Mouse (Mus musculus): ENCODE results near the gene Zswim8. TPM values are rescaled to one million over a fixed set of nuclear protein-coding genes. Genes with fewer than 3 reads are reported as not detected.

Gene Zswim8
- polyA plus RNA-seq, 1 experiment from 2014 or later: 25.4 TPM

DNA sequence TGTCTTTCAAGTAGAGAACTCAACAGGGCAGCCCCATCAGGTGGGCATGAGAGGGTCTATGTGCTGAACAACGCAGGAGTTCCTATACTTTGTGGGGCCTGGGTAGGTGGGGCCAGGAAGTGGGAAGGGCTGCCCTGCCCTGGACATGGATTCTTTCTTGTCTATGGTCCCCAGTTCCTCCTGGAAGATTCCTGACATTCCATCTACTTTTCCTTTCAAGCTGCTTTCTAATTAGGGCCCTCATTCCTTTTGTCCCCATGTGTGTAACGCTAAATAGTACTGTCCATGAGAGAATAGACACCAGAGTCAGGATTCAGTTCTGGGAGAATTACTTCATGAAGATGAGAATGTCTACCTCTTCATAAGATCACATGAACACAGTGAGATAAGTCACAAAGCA lies 43.8 kb upstream of the Zswim8 start:
- Histone ChIP-seq H3K9ac (ENCODE audit: low read length) (peak overlapping the region; percentile 92), H3K27ac (replicated peaks in 1 of 2; ENCODE audit: control insufficient read depth in 1 of 2, insufficient read depth in 1 of 2, low read depth in 2 of 2, low read length in 2 of 2) (peak overlapping the region; percentile 98 to 99), H3K36me3 (ENCODE audit: control insufficient read depth, insufficient read depth, low read length) (peaks cover 27% of the 10 kb centered on the region), H3K4me1 (ENCODE audit: control insufficient read depth in 2 of 2, insufficient read depth in 2 of 2, low read length in 2 of 2) (peaks cover 21 to 44% of the 10 kb centered on the region in 2 experiments), H3K27me3 (ENCODE audit: control insufficient read depth, insufficient read depth, low read length) (no peaks in the 10 kb centered on the region), H3K4me3 (ENCODE audit: control insufficient read depth in 1 of 2, insufficient read depth in 1 of 2, low read depth in 1 of 2, low read length in 2 of 2) (peak overlapping the region; percentile 58 to 67), H3K4me2 (ENCODE audit: low read length) (peak overlapping the region; percentile 91), H3K9me3 (ENCODE audit: control insufficient read depth, low read length) (no peaks in the 10 kb centered on the region)
- no peak for ATAC-seq (ENCODE audit: insufficient number of reproducible peaks, insufficient read depth, low FRiP score, low read depth)
- WGBS: 14% methylated on average over 2 of the region's 2 CpGs

DNA sequence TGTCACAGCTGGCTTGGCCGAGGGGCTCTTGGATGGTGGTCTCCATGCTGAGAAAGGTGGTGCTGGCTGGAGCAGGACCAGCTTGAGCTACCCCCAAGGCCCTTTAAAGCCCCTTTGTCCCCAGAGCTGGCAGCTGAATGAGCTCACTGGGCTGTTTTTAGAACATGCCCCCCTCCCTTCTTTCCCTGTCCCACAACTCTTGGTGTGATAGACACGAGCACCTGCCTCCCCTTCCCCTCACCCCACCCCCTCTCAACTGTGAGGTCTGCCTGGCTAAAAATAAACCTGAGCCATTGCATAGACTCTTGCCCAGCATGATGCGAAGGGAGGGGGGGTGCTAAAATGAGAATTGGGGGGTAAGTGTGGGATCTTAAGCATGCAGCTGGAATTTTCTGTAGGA lies 42.9 kb upstream of the Zswim8 start:
- H3K36me3 ChIP-seq (ENCODE audit: control insufficient read depth, insufficient read depth, low read length): peaks cover 27% of the 10 kb centered on the region
- WGBS: 14% methylated on average over 3 of the region's 3 CpGs
- peak overlapping the region; percentile 98 to 99 for H3K27ac ChIP-seq (replicated peaks in 1 of 2; ENCODE audit: control insufficient read depth in 1 of 2, insufficient read depth in 1 of 2, low read depth in 2 of 2, low read length in 2 of 2)
- peaks cover 21 to 49% of the 10 kb centered on the region in 2 experiments for H3K4me1 ChIP-seq (ENCODE audit: control insufficient read depth in 2 of 2, insufficient read depth in 2 of 2, low read length in 2 of 2)
- peak; percentile 73 for ATAC-seq (ENCODE audit: insufficient number of reproducible peaks, insufficient read depth, low FRiP score, low read depth)
- H3K4me3 ChIP-seq (ENCODE audit: control insufficient read depth in 1 of 2, insufficient read depth in 1 of 2, low read depth in 1 of 2, low read length in 2 of 2): peak overlapping the region; percentile 58 to 67
- H3K9ac ChIP-seq (ENCODE audit: low read length): peak overlapping the region; percentile 92
- no peaks in the 10 kb centered on the region for H3K27me3 ChIP-seq (ENCODE audit: control insufficient read depth, insufficient read depth, low read length)
- peak overlapping the region; percentile 91 for H3K4me2 ChIP-seq (ENCODE audit: low read length)
- no peaks in the 10 kb centered on the region for H3K9me3 ChIP-seq (ENCODE audit: control insufficient read depth, low read length)

DNA sequence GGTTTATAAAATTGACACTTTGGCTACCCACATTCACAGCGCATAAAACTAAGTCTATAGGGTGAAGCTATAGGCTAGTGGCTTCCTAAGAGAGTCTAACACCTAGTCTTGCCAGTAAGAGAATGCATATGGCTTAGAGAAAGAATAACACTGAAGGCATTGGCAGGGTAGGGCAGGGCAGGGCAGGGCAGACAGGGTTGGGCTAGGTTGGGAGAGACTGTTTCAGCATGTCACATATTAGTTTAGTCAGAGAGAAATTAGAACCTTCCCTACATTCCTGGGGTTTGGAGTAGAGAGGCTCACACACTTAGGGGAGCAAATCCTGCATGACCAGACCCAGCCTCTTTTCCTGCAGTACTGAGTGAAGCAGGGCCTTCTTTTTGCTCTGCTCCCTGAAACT lies 39.9 kb upstream of the Zswim8 start:
- ATAC-seq (ENCODE audit: insufficient number of reproducible peaks, insufficient read depth, low FRiP score, low read depth): no peak
- H3K9ac ChIP-seq (ENCODE audit: low read length): peak overlapping the region; percentile 81
- peak overlapping the region; percentile 73 for H3K4me2 ChIP-seq (ENCODE audit: low read length)
- WGBS: 52% methylated on average over 1 of the region's 1 CpGs
- H3K27ac ChIP-seq (replicated peaks in 1 of 2; ENCODE audit: control insufficient read depth in 1 of 2, insufficient read depth in 1 of 2, low read depth in 2 of 2, low read length in 2 of 2): peak overlapping the region; percentile 95 to 96
- H3K4me3 ChIP-seq (ENCODE audit: control insufficient read depth in 1 of 2, insufficient read depth in 1 of 2, low read depth in 1 of 2, low read length in 2 of 2): peak overlapping the region; percentile 43 to 52
- 0 out of 2 replicates have a peak, but pooled peaks cover 3% of the 10 kb centered on the region for H3K36me3 ChIP-seq (ENCODE audit: control insufficient read depth, insufficient read depth, low read length)
- H3K4me1 ChIP-seq (ENCODE audit: control insufficient read depth in 2 of 2, insufficient read depth in 2 of 2, low read length in 2 of 2): peaks cover 16 to 34% of the 10 kb centered on the region in 2 experiments
- H3K27me3 ChIP-seq (ENCODE audit: control insufficient read depth, insufficient read depth, low read length): no peaks in the 10 kb centered on the region
- no peaks in the 10 kb centered on the region for H3K9me3 ChIP-seq (ENCODE audit: control insufficient read depth, low read length)

DNA sequence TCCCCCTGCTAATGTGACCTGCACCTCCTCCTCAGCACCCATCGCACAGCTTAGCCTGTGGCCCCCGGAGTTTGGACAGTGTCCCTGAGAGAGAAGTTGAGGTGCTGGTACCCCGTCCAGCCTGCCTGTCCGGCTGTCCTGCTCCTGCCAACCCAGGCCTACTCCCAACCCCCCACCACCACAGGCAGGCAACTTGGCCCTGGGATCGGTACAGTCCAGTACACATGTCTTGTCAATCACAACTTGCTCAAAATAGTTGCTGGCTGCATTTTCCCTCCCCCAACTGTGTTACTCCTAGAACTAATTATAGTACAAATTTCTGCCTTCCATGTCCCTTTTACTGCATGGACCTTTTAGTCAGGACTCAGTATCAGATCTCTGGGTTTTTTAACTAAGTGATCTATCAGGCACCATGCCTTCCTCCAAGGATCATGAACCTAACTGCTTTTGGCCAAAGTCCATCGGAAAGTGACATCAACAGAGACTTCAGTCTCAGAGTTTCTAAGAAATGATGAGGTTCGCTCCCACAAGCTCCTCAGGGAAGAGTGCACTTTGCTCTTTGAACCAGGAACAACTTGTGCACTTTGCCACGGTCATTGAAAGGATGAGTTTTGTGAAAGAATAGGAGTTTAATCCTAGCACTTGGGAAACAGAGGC lies 39.1 kb upstream of the Zswim8 start, which contains the start of gene Synpo2l:
Gene Synpo2l (minus strand): TSS at position 201 of the 657 bp plus-strand sequence.
- H3K9ac ChIP-seq (ENCODE audit: low read length): peak within 1 kb of the TSS; percentile 81
- peak within 1 kb of the TSS; percentile 73 for H3K4me2 ChIP-seq (ENCODE audit: low read length)
- 45% methylated on average over 8 of the region's 8 CpGs for WGBS
- ATAC-seq (ENCODE audit: insufficient number of reproducible peaks, insufficient read depth, low FRiP score, low read depth): peak; percentile 60
- H3K4me1 ChIP-seq (ENCODE audit: control insufficient read depth in 2 of 2, insufficient read depth in 2 of 2, low read length in 2 of 2): peaks cover 16 to 34% of the 10 kb centered on the region in 2 experiments
- peak within 1 kb of the TSS; percentile 43 to 52 for H3K4me3 ChIP-seq (ENCODE audit: control insufficient read depth in 1 of 2, insufficient read depth in 1 of 2, low read depth in 1 of 2, low read length in 2 of 2)
- H3K36me3 ChIP-seq (ENCODE audit: control insufficient read depth, insufficient read depth, low read length): 0 out of 2 replicates have a peak, but pooled peaks cover 3% of the 10 kb centered on the region
- H3K9me3 ChIP-seq (ENCODE audit: control insufficient read depth, low read length): 0 out of 2 replicates have a peak, but pooled peaks cover 4% of the 10 kb centered on the region
- H3K27ac ChIP-seq (replicated peaks in 1 of 2; ENCODE audit: control insufficient read depth in 1 of 2, insufficient read depth in 1 of 2, low read depth in 2 of 2, low read length in 2 of 2): peak within 1 kb of the TSS; percentile 95 to 96
- no peaks in the 10 kb centered on the region for H3K27me3 ChIP-seq (ENCODE audit: control insufficient read depth, insufficient read depth, low read length)

DNA sequence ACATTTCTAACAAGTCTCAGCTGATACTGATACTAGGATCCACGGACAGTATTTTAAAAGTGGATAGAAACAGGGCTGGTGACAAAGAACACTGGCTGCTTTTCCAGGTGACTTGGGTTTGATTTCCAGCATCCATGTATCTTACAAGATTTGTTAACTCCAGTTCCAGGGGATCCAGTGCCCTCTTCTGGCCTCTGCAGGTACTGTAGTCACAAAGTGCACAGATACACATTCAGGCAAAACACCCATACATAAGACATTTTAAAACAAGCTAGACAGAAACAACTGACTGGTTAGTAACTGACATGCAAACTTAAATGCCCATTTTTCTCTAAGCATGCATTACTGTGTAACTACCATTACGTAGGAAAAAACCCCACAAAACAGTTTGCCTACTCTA lies 34.4 kb upstream of the Zswim8 start:
- 0 out of 2 replicates have a peak overlapping the region, but pooled peaks have one; percentile 90 for H3K4me2 ChIP-seq (ENCODE audit: low read length)

DNA sequence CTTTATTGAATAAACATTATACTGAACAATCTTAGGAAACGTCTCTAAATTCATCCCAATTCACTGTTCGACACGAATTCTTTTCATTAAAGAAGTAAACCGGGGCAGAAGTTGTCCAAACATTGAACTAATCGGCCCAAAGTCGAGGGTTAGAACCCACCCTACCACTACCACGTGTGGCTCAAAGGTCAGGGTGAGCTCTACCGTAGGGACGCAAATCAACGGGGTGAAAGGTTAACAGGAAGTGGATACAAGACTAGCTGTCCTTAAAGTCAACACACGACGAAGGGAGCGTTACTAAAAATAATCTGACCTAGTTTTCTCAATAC lies 33.7 kb upstream of the Zswim8 start:
- ATAC-seq (ENCODE audit: insufficient number of reproducible peaks, insufficient read depth, low FRiP score, low read depth): no peak; the same call in 1 of the 2 replicates
- H3K4me1 ChIP-seq (ENCODE audit: control insufficient read depth in 2 of 2, insufficient read depth in 2 of 2, low read length in 2 of 2): peaks cover 3 to 16% of the 10 kb centered on the region in 2 experiments; a peak in 3 of 4 replicates
- WGBS: 12% methylated on average over 13 of the region's 13 CpGs
- 0 out of 2 replicates have a peak, but pooled peaks cover 4% of the 10 kb centered on the region for H3K9me3 ChIP-seq (ENCODE audit: control insufficient read depth, low read length)
- no peaks in the 10 kb centered on the region for H3K27me3 ChIP-seq (ENCODE audit: control insufficient read depth, insufficient read depth, low read length)
- H3K4me3 ChIP-seq (ENCODE audit: control insufficient read depth in 1 of 2, insufficient read depth in 1 of 2, low read depth in 1 of 2, low read length in 2 of 2): peak overlapping the region; percentile 45 to 64
- H3K9ac ChIP-seq (ENCODE audit: low read length): peak overlapping the region; percentile 87
- H3K4me2 ChIP-seq (ENCODE audit: low read length): peak overlapping the region; percentile 90
- peaks cover 31% of the 10 kb centered on the region for H3K36me3 ChIP-seq (ENCODE audit: control insufficient read depth, insufficient read depth, low read length)
- peak overlapping the region; percentile 83 to 96 for H3K27ac ChIP-seq (replicated peaks in 1 of 2; ENCODE audit: control insufficient read depth in 1 of 2, insufficient read depth in 1 of 2, low read depth in 2 of 2, low read length in 2 of 2)

More for the DNA sequence above, 34.4 kb upstream of the Zswim8 start:
- 98% methylated on average over 2 of the region's 2 CpGs for WGBS
- no peak overlapping the region for H3K4me3 ChIP-seq (ENCODE audit: control insufficient read depth in 1 of 2, insufficient read depth in 1 of 2, low read depth in 1 of 2, low read length in 2 of 2)
- no peak overlapping the region for H3K27ac ChIP-seq (replicated peaks in 1 of 2; ENCODE audit: control insufficient read depth in 1 of 2, insufficient read depth in 1 of 2, low read depth in 2 of 2, low read length in 2 of 2)
- no peak for ATAC-seq (ENCODE audit: insufficient number of reproducible peaks, insufficient read depth, low FRiP score, low read depth)
- H3K36me3 ChIP-seq (ENCODE audit: control insufficient read depth, insufficient read depth, low read length): peaks cover 24% of the 10 kb centered on the region
- no peaks in the 10 kb centered on the region for H3K27me3 ChIP-seq (ENCODE audit: control insufficient read depth, insufficient read depth, low read length)
- H3K4me1 ChIP-seq (ENCODE audit: control insufficient read depth in 2 of 2, insufficient read depth in 2 of 2, low read length in 2 of 2): peaks cover 5 to 20% of the 10 kb centered on the region in 2 experiments; a peak in 3 of 4 replicates
- 0 out of 2 replicates have a peak, but pooled peaks cover 4% of the 10 kb centered on the region for H3K9me3 ChIP-seq (ENCODE audit: control insufficient read depth, low read length)
- H3K9ac ChIP-seq (ENCODE audit: low read length): no peak overlapping the region

DNA sequence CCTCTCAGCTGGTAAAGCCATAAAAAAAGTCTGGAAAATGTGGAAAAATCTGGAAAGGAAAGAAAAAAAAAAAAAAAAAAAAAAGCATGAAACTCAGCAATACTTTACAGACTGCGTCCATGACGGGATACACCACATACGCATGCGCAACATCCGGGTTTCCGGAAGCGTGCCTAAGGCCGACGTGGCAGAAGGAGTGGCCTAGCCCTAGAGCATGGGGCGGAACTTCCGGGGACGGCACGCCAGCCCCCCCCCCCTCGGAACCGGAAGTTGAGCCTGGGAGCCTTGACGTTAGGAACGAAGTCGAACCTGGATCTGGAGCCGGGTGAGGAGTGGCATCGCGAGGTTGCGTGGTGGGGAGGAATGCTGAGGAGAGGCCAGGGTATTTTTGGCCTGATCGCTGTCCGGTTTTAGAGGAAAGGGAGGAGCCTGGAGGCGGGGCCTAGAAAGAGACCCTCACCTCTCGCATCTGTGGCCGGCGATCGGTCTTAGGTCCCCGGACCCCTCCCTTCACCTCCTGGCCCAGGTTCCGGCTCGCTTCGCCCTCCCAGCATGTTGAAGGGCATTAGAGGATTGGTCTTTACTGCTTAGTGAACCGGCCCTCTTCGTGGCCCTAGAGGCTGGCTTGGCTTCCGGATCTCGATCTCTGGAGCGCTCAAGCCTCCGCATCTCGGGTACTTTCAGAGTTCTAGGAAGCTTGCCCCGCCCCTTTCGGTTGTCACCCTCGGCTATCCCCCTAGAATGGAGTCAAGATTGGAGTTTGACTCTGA lies 33.1 kb upstream of the Zswim8 start, which contains the start of gene Sec24c:
Gene Sec24c (plus strand): TSS at position 245 of the 770 bp plus-strand sequence.
- WGBS: 0% methylated on average over 43 of the region's 43 CpGs

More for the DNA sequence above, 33.1 kb upstream of the Zswim8 start, which contains the start of gene Sec24c:
- Histone ChIP-seq H3K9ac (ENCODE audit: low read length) (peak within 1 kb of the TSS; percentile 87), H3K9me3 (ENCODE audit: control insufficient read depth, low read length) (0 out of 2 replicates have a peak, but pooled peaks cover 4% of the 10 kb centered on the region), H3K4me2 (ENCODE audit: low read length) (peak within 1 kb of the TSS; percentile 90), H3K4me1 (ENCODE audit: control insufficient read depth in 2 of 2, insufficient read depth in 2 of 2, low read length in 2 of 2) (peaks cover 3 to 11% of the 10 kb centered on the region in 2 experiments; a peak in 3 of 4 replicates), H3K27me3 (ENCODE audit: control insufficient read depth, insufficient read depth, low read length) (no peaks in the 10 kb centered on the region), H3K27ac (replicated peaks in 1 of 2; ENCODE audit: control insufficient read depth in 1 of 2, insufficient read depth in 1 of 2, low read depth in 2 of 2, low read length in 2 of 2) (peak within 1 kb of the TSS; percentile 95 to 96), H3K4me3 (ENCODE audit: control insufficient read depth in 1 of 2, insufficient read depth in 1 of 2, low read depth in 1 of 2, low read length in 2 of 2) (peak within 1 kb of the TSS; percentile 64 to 82), H3K36me3 (ENCODE audit: control insufficient read depth, insufficient read depth, low read length) (peaks cover 36% of the 10 kb centered on the region)
- peak; percentile 95 for ATAC-seq (ENCODE audit: insufficient number of reproducible peaks, insufficient read depth, low FRiP score, low read depth)

Measured in heart, embryonic 14.5 days (tissue).